Mouse (Mus musculus) A20 (cell line): ENCODE data around the gene Plch2.

Source experiments
- DNase-seq: peaks from one replicate; pipeline ENCODE4 v3.0.0-alpha.2; 2011; ENCODE audit warnings: low read depth, low spot score

Gene Plch2

GRCm38 (mm10) chr4:155020813-155021212, 35.8 kb downstream of the Plch2 start:
- DNase-seq: no peak

- no peak for DNase-seq
Observed at GRCm38 (mm10) chr4:155020141-155020540, 36.4 kb downstream of the Plch2 start.

- no peak for DNase-seq
Observed at GRCm38 (mm10) chr4:155019336-155019847, 37.2 kb downstream of the Plch2 start.

DNA sequence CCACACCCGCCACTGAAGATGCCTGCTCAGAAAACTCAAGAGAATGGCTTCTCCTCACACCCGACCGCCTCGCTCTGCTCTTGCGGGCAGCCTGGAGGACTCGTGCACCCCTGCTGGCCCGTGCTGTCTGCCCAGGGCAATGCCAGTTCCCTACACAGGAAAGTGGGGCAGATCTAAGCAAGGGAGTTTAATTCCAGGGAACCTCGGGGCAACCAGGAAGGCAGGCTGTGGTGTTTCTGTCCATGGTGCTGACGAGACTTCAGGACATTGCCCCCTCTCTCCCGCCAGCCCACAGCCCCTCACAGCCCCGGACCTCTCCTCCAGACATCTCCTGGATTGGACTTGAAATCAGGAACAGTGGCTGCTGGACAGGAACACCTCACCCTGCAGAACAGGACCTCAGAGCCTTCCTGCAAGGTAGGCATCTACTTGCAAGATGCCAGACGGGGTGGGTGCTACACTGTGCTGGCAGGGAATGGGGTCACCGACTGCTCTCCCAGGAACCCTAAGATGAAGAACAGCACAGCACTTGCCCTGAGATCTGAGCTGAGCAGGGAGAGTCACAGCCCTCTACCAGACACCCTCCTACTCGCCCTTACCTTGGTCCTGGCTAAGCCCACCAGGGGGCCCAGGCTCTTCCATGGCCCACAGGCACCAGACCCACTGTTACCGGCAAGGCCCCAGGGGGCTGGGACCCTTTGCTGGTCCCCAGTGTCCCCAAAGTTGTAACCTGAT, 37.8 kb downstream of the Plch2 start:
- no peak for DNase-seq

GRCm38 (mm10) chr4:155018066-155018465, 38.5 kb downstream of the Plch2 start:
- no peak for DNase-seq

GRCm38 (mm10) chr4:155017253-155017878, 39.2 kb downstream of the Plch2 start:
- DNase-seq: no peak

DNA sequence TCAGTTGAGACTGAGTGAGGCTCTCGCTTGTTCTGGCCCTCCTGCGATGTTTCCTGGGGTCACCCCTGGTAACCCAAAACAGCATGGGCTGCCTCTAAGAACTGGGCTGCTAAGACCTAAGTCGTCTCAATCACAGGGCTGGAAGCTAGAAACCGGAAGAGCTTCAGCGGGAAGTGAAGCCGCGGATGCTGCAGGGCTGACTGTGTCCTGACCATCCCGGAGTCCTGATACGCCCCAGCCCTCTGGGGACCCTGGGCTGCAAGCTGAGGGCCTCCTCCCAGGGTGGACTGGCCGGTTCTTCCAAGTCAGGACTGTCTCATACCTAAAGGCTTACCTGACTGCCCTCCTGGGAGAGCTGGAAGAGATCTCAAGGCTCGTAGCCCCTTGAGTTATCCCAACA, 39.8 kb downstream of the Plch2 start:
- DNase-seq: no peak

DNA sequence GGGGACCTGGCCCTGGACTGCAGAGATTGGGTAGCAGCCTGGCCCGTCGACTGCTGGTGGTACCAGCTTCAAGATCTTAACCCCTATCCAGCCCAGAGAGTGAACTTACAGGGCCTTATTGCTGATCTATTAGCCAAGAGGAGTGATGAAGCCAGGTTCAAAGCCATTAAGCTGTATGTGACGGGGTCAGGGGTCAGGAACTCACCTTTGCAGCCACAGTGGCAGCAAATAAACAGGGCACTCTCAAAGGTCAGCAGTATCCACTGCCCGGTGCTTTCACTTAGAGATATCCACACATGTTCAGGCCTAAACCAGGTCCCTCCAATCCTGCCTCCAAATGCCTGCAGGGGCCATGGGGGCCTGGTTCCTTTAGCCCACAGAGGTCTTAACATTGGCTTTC, 41.0 kb downstream of the Plch2 start:
- DNase-seq: no peak

DNA sequence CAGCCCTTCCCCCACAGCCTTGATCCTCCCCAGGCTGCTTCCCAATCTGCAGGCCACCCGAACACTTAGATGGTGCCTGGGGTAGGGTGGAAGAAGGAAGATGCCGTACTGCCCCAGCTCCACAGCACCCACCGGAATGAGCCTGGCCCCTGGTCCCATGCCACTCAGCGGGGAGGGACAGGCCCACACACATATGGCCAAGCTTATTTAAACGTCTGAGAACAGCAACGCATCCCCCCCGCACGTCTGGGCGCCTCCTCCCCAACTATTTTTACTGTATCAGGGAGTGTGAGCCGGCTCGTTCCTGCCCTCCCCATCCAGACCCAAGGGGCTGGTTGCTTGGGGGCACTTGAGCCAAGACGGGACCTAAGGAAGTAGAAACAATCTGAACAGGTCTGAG, 41.8 kb downstream of the Plch2 start:
- no peak for DNase-seq

- DNase-seq: no peak
Observed at GRCm38 (mm10) chr4:155014244-155014643, 42.3 kb downstream of the Plch2 start.

GRCm38 (mm10) chr4:155012788-155013187, 43.8 kb downstream of the Plch2 start:
- DNase-seq: peak; percentile 64

DNA sequence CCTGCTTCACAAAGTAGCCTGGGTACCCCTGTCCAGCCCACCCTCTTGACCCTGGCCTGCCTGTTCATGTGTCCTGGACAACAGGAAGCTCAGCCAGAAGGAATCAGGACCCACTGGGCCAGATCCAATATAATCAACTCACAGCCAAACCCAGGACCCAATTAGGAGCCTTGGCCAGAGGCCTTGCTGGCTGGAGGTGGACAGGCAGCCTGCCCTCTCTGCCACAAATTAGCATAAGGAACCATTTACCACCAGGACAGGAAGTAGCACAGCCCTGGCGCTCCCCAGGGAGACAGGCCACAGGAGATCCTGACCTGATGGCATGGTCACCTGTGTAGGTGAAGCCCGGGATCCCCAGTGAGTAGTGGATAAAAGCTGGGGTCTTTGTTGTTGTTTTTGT, 44.5 kb downstream of the Plch2 start:
- no peak for DNase-seq

DNA sequence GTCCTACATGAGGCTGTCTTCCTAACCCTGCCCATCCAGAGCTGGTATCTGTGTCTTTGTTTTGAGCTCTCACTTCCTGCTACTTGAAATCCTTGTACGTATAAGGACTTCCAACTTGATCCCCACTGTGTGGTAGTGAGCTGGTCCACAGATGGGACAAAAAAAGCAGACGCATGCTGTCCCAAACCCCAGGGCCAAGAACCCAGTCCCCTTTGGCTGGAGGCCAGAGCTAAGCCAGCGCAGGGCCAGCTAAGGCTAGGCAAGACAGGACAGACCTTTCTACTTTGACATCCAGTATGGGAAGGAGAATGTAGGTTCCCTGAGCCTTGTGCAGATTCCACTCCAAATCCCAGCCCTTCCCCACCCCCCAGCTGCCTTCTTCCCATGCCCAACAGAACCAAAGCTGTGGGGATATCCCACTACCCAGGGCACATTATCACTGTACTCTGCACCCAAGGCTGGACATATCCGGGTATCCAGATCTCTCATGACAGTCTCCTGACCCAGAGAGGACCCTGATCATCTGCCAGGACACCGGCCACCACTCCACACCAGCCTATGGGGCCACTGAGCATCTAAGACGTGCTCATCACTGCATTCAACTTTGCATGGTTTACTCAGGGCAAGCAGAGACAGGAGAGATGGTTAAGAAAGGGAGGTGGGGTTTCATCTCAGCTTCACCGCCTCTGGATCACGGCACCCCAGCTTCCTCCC, 45.1 kb downstream of the Plch2 start:
- DNase-seq: no peak

DNA sequence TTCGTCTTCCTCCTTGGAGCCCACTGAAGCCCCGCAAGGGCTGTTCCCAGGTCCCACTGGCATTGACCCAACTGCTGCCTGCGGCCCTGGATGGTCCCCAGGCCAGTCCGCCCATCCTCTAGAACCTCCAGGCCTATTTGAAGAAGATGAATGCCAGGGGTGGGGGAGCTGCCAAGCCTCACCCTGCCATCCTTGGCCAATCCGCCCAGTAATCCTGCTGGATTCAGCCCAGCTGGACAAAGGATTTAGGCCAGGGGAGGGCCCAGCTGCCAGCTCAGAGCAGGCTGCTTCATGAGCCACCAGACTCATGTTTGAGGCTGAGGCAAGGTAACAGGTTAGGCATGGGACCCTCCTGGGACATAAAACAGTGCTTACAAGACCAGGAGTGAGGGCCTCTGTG, 45.7 kb downstream of the Plch2 start:
- DNase-seq: no peak

GRCm38 (mm10) chr4:155009216-155009615, 47.4 kb downstream of the Plch2 start:
- DNase-seq: no peak

DNA sequence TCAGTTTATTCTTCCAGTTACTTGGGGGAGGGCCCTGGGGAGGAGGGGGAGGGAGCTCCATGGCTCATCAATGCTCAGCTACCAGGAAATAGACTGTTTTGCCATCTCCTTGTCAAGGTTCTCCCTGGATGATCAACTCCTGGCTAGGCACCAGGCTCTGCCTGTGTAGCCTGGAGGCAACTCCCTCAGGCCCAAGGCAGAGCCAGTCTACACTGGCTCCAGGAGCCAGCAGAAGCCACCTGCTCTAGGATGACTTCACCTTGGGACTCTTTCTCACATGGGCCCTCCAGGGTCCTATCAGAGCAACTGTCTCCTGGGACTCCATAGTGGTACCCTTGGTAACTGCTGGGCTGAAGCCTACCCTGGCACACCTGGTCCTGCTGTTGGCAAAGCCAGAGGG, 48.5 kb downstream of the Plch2 start:
- no peak for DNase-seq

DNA sequence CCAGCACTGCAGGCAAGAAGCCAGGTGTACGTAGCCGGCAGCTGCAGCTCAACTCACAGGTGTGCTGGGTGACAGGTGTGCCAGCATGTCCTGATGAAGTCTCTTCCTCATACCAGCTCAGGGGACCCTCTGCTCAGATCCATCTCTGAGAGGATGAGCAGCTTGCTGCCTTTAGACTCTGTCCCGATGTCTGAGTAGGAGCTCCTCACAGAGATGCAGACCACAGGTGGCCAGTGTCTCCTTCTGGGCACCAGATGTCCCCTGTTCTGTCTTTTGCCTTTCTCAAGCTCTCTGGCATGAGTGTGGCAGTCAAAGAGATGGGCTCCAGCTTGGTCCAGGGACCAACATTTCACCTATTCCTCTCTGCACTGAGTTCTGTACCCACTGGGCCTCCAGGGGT, 48.9 kb downstream of the Plch2 start:
- DNase-seq: no peak

DNA sequence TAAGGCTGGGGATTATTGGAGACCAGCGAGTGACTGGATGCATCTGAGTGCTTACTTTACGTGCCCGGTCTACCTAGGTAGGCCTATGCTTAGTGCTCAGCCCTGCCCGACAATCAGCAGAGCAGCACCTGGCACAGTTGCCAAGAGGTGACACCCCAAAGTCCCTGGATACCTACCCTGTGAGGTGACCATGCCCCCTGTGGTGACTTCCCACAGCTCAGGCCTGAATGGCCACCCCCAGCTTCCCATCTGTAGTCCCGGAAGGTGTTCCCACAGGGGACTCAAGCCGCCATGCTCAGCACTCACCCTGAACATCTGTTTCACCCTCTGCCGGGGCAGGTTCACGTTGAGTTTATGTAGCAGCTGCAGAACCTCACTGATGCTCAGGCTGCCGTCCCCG, 50.3 kb downstream of the Plch2 start:
- DNase-seq: no peak

DNA sequence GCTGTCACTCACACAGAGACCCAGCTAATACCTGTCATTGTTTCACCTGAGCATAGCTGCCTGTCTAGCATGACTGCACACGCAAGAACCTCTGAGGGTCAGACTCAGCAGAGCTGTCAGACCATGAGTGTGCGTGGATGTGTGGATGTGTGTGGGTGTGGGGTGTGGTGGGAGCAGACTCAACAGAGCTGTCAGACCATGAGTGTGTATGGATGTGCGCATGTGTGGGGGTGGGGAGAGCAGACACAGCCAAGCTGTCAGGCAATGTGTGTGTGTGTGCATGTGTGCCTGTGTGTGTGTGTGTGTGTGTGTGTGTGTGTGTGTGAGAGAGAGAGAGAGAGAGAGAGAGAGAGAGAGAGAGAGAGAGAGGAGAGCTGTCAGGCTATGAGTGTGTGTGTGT, 51.3 kb downstream of the Plch2 start:
- no peak for DNase-seq

DNA sequence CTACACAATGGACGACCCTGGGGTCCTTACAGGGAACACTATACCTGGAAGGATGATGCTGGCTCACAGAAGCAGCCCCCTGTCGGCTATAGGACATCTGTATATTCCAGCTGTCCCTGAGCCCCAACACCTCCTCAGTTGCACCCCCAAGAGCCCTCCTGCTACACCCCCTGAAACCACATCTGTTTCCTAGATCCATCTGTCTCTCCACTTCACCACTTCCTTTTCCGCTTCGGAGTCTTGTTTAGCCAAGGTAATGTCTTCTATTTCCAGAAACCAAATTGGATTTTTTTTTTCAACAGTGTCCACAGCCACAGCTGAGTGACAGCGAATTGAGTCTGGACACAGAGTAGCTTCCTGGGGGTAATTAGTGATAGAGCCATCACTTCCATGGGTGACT, 57.2 kb downstream of the Plch2 start:
- no peak for DNase-seq

DNA sequence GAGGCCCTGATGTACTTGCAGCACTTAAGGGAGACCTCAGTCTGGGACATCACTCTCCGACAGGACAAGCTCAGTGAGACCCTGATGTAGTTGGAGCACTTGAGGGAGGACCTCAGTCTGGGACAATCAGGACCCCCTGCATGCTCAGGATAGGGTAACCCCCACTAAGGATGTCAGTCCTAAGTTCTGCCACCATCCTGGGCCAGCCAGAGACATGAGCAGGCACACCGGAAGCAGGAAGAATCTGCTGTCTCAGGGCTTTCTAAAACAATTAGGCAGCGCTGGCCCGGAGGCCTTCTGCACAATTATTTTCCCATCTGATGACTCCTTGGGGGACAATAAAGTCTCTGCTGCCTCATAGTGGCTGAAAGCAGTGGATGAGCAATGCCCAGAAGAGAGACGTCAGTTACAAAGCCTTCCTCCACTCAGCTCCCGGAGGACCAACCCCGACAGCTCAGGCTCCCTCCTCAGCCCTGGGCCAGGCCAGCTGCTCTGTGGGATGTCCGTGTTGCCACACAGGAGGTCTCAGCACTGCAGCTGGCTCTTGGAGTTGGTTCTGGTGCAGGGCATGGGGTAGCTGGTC, 59.9 kb downstream of the Plch2 start:
- DNase-seq: no peak

DNA sequence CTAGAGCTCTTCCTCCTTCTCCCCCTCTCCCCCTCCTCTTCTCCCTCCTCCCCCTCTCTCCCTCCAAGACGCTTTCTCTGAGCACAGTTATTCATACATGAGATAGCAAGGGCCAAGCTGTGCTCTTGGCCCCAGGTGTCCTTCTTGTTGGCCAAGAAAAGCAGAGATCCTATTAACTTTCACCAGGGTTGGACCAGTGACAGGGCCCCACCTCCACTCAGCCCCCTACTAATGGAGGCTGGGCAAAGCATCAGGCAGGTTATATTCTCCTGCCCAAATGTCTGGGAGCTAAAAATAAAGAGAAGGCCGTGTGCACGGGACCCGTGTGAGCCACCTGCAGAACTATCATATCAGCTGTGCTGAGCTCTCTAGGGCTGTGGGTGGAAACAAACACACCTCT, 61.7 kb downstream of the Plch2 start:
- no peak for DNase-seq
